Mouse (Mus musculus) lung, adult 2 months (tissue): Measurements from ENCODE around the gene Plekhg1.

ENCODE experiments used
- CTCF ChIP-seq: fragments of 200-500 bp; IDR thresholded peaks from 2 replicates; pipeline ENCODE4 v1.5.1; 2011; ENCODE audit warnings: mild to moderate bottlenecking, low read length, control low read depth; ENCODE audit not compliant: insufficient read depth
- POLR2A ChIP-seq: fragments of 200-500 bp; IDR thresholded peaks from 2 replicates; pipeline ENCODE4 v1.6.1; 2011; ENCODE audit warnings: low read depth, mild to moderate bottlenecking, control low read depth, low read length, borderline replicate concordance; ENCODE audit errors: extremely low read depth

DNA sequence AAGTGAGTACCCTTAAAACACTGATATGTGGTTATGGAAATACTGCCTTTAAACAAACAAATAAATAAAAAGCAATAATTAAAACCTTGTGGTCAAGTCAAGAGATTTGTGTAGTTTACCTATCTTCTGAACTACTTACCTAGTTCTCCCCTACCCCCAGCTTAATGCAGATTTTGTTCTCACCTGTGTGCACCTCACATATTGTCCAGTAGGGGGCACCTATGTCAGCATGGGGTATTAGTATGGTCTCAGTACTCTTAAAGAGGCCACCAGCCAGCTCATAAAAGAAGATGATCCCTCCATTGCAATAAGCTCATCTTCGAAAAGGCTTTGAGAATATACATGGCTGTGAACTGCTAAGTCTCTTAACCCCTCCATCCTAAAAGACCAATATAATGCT is 93.9 kb downstream of the Plekhg1 start:
- no peak for TF ChIP-seq CTCF
- TF ChIP-seq POLR2A: no peak
